Mouse (Mus musculus) gastrocnemius, adult 8-10 months (tissue): ENCODE measurements around the gene Galnt18. TPM values are rescaled to one million over a fixed set of nuclear protein-coding genes. Genes with fewer than 3 reads are reported as not detected.

Experiments used
- DNase-seq, 2 experiments: peaks; one replicate each; pipeline ENCODE4 v3.0.0; 2022; ENCODE audit warnings: low spot score in 2 of 2
- total RNA-seq, 4 experiments: library from RNA; stranded (reverse); gene quantifications; 2 replicates each; pipeline ENCODE4 v1.2.4; 2022

Galnt18 gene
- total RNA-seq, result 1 to 10 TPM; 1.7 to 3.1 (median 2.3) TPM

DNA sequence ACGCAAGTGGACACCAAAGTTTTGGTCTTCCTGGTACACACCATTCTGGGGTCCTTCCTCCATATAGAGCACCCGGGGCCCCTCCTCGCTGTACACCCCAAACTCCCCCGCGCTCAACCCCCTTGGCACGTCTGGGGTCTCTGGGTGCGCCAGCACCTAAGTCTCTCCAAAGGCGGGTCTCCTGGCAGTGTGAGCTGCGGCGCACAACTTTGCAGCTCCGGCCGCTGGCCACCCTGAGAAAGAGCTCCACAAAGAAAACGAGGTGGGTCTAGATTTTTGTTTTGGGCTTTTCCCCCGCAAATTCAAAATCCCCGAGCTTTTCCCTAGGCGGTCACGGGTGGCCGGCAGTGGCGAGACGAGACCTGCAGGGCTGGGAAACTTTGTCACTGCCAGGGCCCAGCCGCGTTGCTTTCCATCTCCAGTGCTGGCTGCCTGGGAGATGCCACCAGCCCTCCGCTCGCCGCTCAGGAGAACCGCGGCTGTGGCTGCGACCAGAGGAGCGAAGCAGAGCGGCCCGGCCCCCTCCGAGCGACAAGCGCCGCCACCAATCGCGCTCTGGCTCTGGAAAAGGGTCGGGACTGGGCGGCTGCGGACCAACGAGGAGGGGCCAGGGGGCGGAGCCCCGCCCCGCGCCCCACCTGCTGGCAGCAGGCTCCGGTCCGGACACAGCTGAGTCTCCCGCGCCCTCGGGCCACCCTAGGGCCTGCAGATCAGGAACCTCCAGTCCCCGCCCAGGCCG lies at the start of gene Galnt18:
TSS of gene Galnt18 (minus strand) at position 474 of the 739 bp plus-strand sequence.
- DNase-seq, result peak; percentile 90

DNA sequence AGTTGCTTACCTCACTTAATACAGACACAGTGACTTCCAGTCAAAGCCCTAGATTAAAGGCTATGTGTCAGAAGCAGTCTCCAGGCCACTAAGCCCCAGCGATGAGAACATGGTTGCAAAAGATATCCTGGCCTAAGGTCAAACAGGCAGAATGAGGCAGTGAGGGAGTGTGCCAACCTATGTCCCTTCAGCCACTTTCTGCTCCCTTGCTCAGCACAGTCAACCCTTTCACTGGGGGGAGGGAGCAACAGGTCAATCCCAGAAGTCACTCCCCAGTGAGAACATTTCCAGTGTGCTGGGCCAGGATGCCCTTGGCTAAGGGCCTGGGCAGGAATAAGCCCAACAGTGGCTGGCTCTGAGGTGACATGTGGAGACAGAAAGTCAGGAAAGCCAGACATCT lies 47.6 kb upstream of the Galnt18 start:
- peak in 1 of 2 experiments; percentile 6 for DNase-seq

DNA sequence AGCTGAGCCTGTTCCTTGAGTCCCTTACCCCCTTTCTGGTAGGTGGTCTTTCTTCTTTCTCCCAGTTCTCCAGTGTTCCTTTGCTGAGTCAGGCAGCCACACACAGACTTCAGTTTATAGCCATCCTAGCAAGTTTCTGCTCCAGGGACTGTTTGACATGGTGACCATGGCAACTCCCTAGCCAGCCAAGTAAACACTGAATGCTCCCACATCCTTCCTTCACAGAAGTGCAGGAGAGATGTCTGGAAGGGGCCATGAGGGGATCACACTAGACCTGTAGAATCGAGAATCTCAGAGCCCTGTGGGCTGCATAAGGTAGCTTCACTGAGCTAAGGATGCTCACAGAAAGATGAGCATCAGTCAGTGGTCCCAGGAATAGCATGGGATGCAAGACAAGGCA lies 33.3 kb upstream of the Galnt18 start:
- DNase-seq, result no peak

GRCm38 (mm10) chr7:111811036-111811435 lies 31.3 kb upstream of the Galnt18 start:
- DNase-seq, result no peak

DNA sequence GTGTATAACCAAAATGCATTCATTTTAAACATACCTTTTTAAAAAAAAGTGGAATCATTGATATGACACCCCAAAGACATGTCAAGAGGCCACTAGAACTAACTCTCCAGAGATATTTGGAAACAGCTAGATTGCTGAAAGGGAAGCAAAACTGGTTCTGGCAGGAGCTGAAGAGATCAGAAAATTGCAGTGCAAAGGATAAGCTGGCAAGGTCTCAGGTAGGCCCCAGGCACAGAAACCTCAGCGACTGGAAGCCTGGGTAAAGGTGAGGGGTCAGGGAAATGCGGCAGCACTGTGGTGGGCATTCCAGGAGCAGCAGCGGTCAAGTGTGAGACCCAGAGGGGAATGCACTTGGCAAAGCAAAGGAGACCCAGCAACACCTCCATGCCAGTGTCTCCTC lies 30.0 kb upstream of the Galnt18 start:
- no peak for DNase-seq

GRCm38 (mm10) chr7:111806083-111806482 lies 26.3 kb upstream of the Galnt18 start:
- no peak for DNase-seq

DNA sequence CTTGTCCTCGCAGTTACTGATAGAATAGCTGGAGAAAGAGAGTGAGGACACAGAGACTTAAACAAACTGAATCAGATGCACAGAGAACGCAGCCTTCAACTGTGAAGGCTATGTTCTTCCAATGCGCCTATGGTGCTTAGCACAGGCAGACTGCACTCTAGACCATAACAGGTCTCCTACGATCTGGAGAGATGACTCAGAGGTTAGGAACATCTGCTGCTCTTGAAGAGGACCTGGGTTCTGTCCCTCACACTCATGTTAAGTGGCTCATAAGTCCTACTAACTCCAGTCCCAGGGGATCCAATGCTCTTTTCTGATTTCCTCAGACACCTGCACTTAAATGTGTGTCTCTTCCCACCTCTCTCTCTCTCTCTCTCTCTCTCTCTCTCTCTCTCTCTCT lies 24.9 kb upstream of the Galnt18 start:
- no peak for DNase-seq

DNA sequence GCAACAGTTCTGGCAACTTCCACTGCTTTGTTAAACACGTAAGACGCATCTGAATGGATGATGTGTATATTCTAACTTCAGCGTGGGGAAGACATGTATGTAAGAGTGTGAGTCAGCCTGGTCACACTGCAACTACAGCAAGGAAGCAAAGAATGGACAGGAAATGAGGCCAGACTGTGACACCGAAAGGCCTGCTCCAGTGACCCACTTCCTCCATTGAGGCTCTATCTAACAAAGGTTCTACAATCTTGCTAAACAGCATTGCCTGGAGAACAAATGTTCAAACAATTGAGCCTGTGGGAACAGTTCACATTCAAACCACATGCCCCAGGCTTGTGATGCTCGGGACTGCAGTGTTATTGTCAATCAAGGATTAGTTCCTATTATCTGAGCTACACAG lies 21.0 kb upstream of the Galnt18 start:
- no peak for DNase-seq

DNA sequence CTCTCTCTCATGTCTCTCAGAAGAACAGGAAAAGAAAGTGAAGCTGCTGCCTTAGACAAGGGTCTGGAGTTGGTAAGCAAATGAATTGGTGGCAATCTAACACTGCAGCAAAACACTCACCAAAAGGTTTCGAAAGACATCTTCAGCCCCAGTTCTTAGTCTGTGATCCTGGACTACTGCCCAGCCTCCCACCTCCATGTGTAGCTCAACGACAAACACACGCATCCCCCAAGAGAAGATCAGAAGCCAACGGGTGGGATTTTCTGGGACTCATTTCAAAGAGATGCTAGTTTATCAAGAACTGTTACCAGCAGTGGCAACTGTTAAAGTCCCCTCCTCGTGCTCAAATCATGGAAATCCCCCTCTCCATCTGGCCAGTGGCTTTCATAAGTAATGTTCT lies 20.3 kb upstream of the Galnt18 start:
- no peak for DNase-seq

- DNase-seq, result no peak
Measured at GRCm38 (mm10) chr7:111799021-111799420, 19.2 kb upstream of the Galnt18 start.

DNA sequence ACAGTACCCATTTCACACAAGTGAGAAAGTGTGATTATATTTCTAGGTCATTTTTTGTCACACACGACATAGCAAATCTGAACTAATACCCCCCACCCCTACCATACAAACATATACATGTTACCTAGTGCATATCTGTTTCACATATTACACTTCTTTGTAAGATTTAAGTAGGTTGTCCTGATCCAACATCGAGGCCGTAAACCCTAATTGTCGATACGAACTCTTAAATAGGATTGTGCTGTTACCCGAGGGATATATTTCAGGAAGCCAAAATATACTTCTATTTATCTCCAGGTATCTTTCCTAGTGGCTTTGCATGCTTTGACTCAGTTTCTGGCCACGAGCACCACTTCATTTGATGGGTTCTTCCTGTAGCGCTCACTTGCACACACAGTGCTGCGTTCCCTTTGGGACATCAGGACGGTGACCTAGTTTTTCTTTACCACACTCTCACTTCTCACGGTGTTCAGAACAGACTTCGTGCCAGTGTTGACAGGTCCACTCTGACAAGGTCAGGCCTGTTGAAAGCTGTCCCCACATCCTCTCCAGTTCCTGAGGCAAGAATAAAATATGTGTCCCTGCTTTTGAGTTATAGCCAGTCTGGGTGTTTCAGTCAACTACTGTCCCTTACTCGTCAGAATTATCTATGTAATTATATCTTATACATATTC lies 17.7 kb upstream of the Galnt18 start:
- DNase-seq, result no peak

DNA sequence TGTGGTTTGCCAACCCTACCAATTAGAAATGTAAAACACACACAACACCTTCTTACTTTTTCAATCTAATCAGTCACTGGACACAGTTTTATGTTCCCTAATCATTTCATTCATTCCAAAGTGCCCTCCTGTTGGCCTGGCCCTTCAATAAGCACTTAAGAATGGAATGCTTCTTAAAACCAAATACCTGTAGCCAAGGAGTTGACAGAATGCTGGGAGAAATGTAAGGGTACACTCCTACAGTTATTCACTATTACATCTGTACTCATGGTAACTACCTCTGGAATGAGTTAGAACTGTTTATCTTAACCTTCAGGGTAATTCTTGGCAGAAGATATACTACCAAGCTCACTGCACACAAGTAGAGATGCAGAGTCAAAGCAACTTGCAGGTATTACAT lies 15.3 kb upstream of the Galnt18 start:
- DNase-seq, result no peak

DNA sequence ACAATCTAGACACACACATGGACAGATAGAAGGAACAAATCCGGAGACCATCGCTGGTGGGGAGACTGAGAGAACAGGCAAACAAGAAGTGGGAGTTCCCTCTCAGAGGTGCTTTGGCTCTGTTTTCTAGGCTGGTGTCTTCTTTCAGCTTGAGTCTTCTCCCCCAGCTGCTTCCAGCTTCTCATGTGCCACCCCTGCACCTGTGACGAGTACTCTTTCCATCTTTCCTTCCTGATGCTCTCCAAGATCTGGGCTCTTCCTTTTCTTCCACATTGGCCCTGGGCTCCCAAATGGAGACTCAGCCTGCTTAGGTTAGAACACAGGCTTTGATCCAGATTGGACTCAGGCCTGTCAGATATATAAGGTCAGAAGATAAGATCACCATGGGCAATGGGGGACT lies 12.4 kb upstream of the Galnt18 start:
- no peak for DNase-seq

DNA sequence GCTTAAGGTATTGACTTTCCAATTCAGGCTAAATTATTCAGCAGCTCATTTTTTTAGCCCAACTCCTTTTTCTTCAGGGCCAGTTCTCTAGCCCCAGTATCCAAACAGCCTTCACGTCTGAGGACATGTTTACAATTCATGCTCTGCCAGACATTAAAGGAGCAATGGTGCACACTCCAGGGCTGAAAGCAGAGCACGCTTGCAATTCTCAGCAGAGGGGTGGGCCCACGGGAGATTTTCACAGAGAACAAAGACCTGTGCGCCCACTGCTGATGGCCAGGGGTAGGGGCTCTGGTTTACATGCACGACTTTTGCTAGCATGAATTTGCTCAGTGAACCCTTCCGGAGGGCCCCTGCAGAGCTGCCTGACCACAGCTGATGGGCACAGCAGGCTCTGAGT lies 11.6 kb upstream of the Galnt18 start:
- no peak for DNase-seq

DNA sequence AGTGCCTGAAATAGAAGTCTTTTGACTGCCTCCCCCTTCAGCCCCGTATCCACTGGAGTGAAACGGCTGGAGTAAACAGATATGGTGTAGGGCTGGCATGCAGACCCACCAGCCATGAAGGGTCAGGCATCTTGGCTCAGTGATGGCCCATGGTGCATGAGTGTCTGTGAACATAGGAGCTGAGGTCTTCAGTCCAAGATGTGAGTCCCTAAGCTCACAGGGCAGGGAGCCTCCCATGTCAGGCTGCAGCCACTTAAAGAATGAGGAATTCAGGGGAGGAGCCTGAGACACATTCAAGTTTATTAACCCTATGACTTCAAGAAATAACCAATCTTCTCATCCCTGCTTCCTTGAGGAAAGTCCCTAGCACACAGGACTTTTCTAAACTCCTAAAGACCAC lies 8.1 kb upstream of the Galnt18 start:
- no peak for DNase-seq

GRCm38 (mm10) chr7:111785478-111785877 lies 5.7 kb upstream of the Galnt18 start:
- DNase-seq, result no peak

DNA sequence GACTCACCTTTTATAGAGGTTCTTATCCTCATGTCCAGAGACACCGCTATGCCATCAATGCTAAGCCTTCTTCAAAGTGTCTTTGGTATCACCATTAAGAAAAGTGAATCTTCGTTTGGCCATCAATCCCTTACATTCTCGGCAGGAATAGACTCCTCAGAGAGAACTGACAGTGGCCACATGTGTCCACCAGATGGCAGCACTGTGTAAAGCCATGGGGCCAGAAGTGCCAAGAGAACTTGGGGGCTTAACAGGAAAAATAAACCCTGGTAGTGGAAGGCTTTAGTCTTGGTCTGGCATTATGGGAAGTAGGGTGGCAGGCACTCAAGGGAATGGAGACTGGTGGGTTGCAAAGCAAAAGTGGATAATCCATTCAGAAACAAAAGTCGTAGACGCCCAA lies 2.3 kb upstream of the Galnt18 start:
- DNase-seq, result peak; percentile 35 to 39

- no peak for DNase-seq
Measured at GRCm38 (mm10) chr7:111781316-111781715, 1.5 kb upstream of the Galnt18 start.

- DNase-seq, result no peak
Measured at GRCm38 (mm10) chr7:111778789-111779503, 831 bp downstream of the Galnt18 start.

DNA sequence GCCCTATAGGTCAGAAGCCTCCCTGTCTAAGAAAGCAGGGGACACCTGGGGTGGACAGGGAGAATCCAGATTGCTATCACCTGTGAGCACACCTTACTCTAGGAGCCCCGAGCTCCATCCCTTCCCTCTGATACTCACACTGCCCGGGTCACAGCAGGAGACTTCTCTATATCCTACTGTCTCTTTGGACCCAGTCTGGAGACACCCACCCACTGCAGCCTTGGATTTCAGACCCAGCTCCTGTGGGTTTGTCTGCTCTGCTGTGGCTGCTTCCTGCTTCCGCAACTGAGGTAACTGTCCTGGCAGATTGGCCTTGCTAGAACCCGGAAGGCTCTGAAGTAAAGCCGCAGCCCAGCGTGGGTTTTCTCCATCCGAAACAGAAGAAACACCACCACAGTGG lies 1.6 kb downstream of the Galnt18 start:
- no peak for DNase-seq

- no peak for DNase-seq
Measured at GRCm38 (mm10) chr7:111777186-111777585, 2.6 kb downstream of the Galnt18 start.

DNA sequence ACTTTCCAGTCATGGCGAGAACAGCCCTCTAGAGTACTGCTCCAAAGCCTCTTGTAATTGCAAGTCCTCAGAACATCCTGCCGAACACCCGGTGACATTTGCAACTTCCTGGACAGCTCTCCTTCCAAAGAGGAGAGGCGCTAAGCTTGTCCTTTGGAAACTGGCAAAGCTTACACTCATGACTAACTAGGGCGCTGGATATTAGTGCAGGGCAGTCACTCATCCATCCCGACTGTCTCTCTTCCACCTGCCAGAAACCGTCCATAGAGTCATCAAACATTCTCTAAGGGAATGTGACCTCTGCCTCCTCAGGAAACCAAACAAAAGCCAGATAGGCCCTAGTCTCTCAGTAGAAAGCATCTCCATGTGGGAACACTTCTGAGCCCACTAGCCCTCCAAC lies 3.6 kb downstream of the Galnt18 start:
- DNase-seq, result no peak

- DNase-seq, result no peak
Measured at GRCm38 (mm10) chr7:111772398-111772797, 7.4 kb downstream of the Galnt18 start.
